Mouse (Mus musculus): Measurements from ENCODE around the gene BC048562.

DNA sequence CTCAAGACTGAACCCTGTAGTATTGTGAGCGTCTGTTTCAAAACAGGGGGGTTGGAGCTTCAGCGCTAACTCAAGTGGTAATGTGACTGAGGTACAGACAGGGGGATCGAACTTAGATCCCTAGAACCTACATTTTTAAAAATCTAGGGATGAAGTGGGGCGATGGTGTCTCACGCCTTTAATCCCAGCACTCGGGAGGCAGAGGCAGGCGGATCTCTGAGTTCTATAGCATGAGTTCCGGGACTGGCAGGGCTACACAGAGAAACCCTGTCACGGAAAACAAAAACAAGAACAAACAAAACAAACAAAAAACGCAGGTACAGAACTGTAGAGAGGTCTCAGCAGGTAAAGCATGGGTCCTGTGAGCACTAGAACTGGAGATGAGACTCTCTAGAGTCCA lies 20.7 kb downstream of the BC048562 start:
- no peak for TF ChIP-seq CTCF (IDR thresholded peaks at IDR 0.05; ENCODE audit: extremely low read depth, insufficient read depth, low read length)
- no peak for TF ChIP-seq POLR2A (IDR thresholded peaks at IDR 0.05; ENCODE audit: extremely low read depth, insufficient read depth, low read length)
